Mouse (Mus musculus) embryonic stem cell, embryonic (primary cell): Measurements from ENCODE around the gene Taar5.

Source experiments
- CTCF ChIA-PET, 4 experiments: fragments of 300-600 bp in 2 of 4; fragments of 350-600 bp in 2 of 4; sonication (Branson Sonifier 250); formaldehyde crosslinking; loops; one replicate each; lab custom pipeline; 2022; ENCODE audit warnings: inconsistent platforms in 2 of 4; lab: Charles Lee
- POLR2A ChIA-PET, 4 experiments: fragments of 300-600 bp in 2 of 4; fragments of 350-600 bp in 2 of 4; sonication (Branson Sonifier 250); formaldehyde crosslinking; loops; one replicate each; lab custom pipeline; 2022; ENCODE audit warnings: antibody characterized with exemption in 4 of 4, inconsistent platforms in 1 of 4; lab: Charles Lee

Taar5 gene

DNA sequence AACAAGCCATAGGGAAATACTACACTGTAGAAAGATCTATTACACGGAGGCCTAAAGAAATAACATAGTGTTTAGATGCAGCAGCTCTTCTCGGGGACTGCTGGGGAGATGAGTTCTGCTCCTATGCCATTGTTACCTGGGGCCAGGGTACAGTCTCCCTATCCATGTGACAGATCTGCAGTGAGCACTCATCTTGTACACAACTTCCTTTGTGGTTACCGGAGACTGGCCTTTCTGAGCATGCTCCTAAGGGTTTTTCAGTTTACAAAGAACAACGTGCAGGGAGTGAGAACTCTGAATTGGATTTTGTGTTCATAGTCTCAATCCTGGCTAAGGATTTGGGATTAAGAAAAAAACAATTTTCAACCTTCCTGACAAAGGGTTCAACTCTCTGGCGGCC, 15.9 kb downstream of the Taar5 start:
- POLR2A ChIA-PET = no interaction called here
- CTCF ChIA-PET = no interaction called here

DNA sequence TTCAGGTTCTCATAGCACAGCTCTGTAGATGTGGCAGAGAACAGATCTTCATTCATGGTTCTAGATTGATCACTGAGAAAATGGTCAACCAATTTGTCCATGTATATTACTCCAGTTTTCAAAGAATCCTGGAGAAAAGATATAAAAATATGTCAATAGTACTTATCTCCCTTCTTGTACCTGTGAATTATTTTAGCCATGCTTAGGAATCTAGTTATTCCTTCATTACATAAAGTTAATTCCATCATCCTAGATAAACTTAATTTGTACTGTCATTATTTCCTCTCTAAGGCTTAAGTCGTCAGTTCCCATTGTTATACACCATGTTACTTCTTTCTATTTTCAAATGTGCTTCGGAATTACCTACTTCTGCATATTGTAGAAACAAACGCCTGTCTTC, 22.9 kb downstream of the Taar5 start, which contains the start of gene Taar7a:
Taar7a (minus strand) TSS at position 101 of the 400 bp plus-strand sequence.
- POLR2A ChIA-PET = no interaction called here
- CTCF ChIA-PET = no interaction called here

DNA sequence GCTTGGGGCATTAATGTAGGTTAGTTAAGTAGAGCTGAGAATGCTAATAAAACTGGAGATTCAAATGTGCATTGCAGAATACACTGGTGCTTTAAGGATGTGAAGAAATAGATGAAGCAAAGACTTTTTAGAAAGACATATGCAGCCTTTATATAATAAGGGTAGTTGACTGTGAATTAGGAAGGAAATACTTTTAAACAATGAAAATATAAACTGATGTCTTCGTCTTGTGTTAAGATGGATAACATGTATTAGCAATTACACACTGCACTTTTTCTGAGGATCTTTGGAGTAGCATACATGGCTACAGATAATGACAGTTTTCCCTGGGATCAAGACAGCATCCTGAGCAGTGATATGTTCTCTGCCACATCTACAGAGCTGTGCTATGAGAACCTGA, 29.1 kb downstream of the Taar5 start, which contains the start of gene Taar7b:
Taar7b (plus strand) TSS at position 301 of the 400 bp plus-strand sequence.
- ChIA-PET CTCF (no interaction called here), POLR2A (no interaction called here)

DNA sequence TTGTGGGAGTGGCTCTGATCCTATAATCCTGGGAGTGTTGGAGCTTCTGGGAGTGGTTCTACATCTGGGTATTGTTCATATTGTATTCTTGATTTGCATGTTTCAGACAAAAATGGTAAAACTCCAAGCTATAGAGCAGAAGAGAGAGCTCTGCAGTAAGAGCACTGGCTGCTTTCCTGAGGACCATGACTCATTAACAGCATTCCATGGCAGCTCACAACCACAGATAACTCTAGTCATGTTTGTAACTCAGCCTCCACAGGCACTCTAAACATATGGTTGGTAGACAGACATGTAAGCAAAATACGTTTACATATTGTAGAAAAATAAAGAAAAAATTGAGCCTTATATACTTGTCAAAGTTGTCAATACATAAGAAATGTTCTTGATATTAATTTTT, 35.9 kb downstream of the Taar5 start:
- CTCF ChIA-PET = no interaction called here
- POLR2A ChIA-PET = interaction anchor here in 1 of 4 experiments (0.5 kb wide), 1 partner anchor 16 kb away, joined by 3 read pairs; no protein-coding TSS in a partner anchor

DNA sequence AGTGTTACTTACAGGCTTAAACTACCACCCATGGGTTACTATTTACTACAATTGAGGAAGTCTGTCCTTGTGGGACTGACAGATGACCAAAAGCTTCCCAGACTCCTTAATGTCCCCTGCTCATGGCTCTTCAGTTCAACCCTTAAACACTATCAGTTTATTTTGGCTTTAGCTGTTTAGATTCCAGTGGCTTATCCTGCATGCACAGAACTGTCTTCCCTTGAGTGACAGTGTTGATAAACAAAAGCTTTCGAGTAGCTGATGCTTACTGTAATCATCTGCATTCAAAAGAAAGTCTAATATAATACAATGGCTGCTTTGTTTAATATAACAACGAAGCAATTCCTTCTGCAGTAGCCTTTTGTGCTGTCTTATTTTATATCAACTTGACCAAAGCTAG, 36.5 kb downstream of the Taar5 start:
- POLR2A ChIA-PET = interaction anchor here in 1 of 4 experiments (0.5 kb wide), 1 partner anchor 326 kb away, joined by 3 read pairs; no protein-coding TSS in a partner anchor
- CTCF ChIA-PET = no interaction called here

DNA sequence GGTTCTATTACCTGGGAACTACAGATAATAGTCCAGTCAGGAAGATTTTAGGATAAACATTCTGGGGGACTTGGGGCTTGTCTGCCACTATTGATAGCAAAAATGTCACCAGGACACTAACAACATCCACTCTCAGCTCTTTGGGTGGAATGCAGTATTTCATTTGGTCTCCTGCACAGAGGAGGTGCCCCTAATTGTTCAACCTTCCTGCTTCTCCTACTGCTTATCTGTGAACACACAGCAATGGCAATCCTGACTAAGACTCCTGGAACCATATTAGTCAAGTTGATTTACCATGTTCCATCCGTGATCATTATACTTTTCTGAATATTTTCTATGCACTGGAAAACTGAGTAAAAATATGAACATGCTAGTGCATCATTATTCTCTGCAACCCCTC, 37.6 kb downstream of the Taar5 start:
- CTCF ChIA-PET = no interaction called here
- POLR2A ChIA-PET = no interaction called here
